Mouse (Mus musculus): ENCODE measurements at regions not wholly inside any gene's neighbourhood (a gene's known extent, or its start where the extent isn't known, plus 50 kb on each side); places are given as distances from the start of the nearest gene placed in this dataset.

- Histone ChIP-seq H3K9me3 (replicated peaks) (no peaks in the 10 kb centered on the region), H3K4me2 (no peak overlapping the region), H3K4me1 (no peaks in the 10 kb centered on the region), H3K27me3 (replicated peaks) (no peaks in the 10 kb centered on the region), H3K4me3 (no peak overlapping the region), H3K27ac (no peak overlapping the region), H3K9ac (no peak overlapping the region), H3K36me3 (no peaks in the 10 kb centered on the region)
- 49% methylated on average over 2 of the region's 2 CpGs for WGBS (ENCODE audit: insufficient replicate concordance)
- ATAC-seq = no peak
Observed at GRCm38 (mm10) chr13:34408669-34409055, 63.7 kb upstream of the Slc22a23 start.

DNA sequence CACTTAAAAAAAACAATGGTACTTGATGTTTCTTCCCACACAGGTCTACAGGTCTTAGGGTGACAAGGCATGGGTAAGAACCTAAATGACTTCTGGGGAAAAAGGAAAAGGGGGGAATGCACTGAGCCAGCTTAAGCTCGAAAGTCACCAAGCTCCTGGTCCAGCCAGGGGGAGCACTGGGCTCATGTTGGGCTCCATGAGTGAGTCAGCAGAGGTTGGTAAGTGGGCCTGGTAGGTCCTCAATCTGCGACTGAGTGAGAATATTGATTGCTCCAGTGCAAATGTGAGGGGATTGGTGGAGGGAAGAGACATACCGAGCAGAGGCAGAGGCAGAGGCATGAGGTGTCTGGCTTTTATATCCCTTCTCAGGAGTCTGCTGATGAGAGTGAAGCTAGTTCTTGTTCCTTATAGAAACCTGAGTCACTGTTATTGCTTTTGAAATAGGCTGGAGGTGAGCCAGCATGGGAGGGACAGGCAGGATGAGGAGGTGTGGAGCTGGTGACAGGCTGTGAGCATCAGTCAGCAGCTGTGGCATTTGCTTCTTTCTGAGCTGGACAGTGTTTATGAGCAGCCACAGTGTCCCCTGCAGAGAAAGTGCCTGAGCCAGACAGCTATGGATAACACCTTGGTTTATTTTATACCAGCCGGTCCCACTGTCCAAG, 63.2 kb upstream of the Slc22a23 start:
- Histone ChIP-seq H3K4me1 (no peaks in the 10 kb centered on the region), H3K36me3 (no peaks in the 10 kb centered on the region), H3K9ac (no peak overlapping the region), H3K9me3 (replicated peaks) (no peaks in the 10 kb centered on the region), H3K4me2 (no peak overlapping the region), H3K4me3 (no peak overlapping the region), H3K27me3 (replicated peaks) (no peaks in the 10 kb centered on the region), H3K27ac (no peak overlapping the region)
- ATAC-seq = peak; percentile 55
- WGBS (ENCODE audit: insufficient replicate concordance) = 57% methylated on average over 4 of the region's 4 CpGs

- H3K9ac ChIP-seq = no peak overlapping the region
Observed at GRCm38 (mm10) chr13:34406291-34406690, 61.3 kb upstream of the Slc22a23 start.

GRCm38 (mm10) chr13:34402631-34403030, 57.6 kb upstream of the Slc22a23 start:
- ATAC-seq = no peak
- H3K36me3 ChIP-seq = no peaks in the 10 kb centered on the region
- no peak overlapping the region for H3K9ac ChIP-seq
- H3K27ac ChIP-seq = no peak overlapping the region
- no peak overlapping the region for H3K4me3 ChIP-seq
- 75% methylated on average over 1 of the region's 1 CpGs for WGBS (ENCODE audit: insufficient replicate concordance)
- no peaks in the 10 kb centered on the region for H3K27me3 ChIP-seq (replicated peaks)
- H3K4me1 ChIP-seq = peaks cover 22% of the 10 kb centered on the region
- no peaks in the 10 kb centered on the region for H3K9me3 ChIP-seq (replicated peaks)
- no peak overlapping the region for H3K4me2 ChIP-seq

More at GRCm38 (mm10) chr13:34406291-34406690, 61.3 kb upstream of the Slc22a23 start:
- Histone ChIP-seq H3K4me3 (no peak overlapping the region), H3K9me3 (replicated peaks) (no peaks in the 10 kb centered on the region), H3K27me3 (replicated peaks) (no peaks in the 10 kb centered on the region), H3K4me2 (no peak overlapping the region), H3K4me1 (no peaks in the 10 kb centered on the region), H3K27ac (no peak overlapping the region), H3K36me3 (no peaks in the 10 kb centered on the region)
- ATAC-seq = no peak

DNA sequence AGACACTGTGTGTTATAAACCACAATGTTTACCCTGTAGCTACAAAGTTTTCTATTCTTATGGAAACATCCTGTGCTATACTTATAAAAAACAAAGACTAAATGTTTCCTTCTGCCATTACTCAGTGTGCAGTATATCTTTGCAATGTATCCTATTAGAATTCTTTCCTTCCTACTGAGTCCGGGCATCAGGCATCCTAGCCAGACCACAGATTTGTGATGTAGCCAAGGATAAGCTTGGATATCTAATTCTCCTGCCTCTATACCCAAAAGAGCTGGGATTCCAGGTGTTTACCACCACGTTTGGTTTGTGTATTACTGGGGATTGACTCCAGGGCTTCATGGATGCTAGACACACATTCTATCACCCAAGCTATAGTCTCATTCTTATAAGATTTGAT, 56.0 kb upstream of the Slc22a23 start:
- no peak for ATAC-seq
- Histone ChIP-seq H3K4me2 (no peak overlapping the region), H3K27ac (no peak overlapping the region), H3K9me3 (replicated peaks) (no peaks in the 10 kb centered on the region), H3K36me3 (no peaks in the 10 kb centered on the region), H3K27me3 (replicated peaks) (no peaks in the 10 kb centered on the region; the same call in 1 of the 2 replicates), H3K9ac (no peak overlapping the region), H3K4me1 (peaks cover 22% of the 10 kb centered on the region), H3K4me3 (no peak overlapping the region)
- WGBS (ENCODE audit: insufficient replicate concordance) = 59% methylated on average over 2 of the region's 2 CpGs

GRCm38 (mm10) chr13:34398847-34399246, 53.9 kb upstream of the Slc22a23 start:
- Histone ChIP-seq H3K4me3 (no peak overlapping the region), H3K4me2 (peak overlapping the region; percentile 58), H3K9ac (peak overlapping the region; percentile 35; the same call in 1 of the 2 replicates), H3K36me3 (no peaks in the 10 kb centered on the region), H3K9me3 (replicated peaks) (no peaks in the 10 kb centered on the region), H3K4me1 (peaks cover 22% of the 10 kb centered on the region), H3K27ac (peak overlapping the region; percentile 57; the same call in 1 of the 2 replicates), H3K27me3 (replicated peaks) (no peaks in the 10 kb centered on the region; the same call in 1 of the 2 replicates)
- peak; percentile 86 for ATAC-seq
- WGBS (ENCODE audit: insufficient replicate concordance) = 24% methylated on average over 3 of the region's 3 CpGs

GRCm38 (mm10) chr13:34398061-34398787, 53.2 kb upstream of the Slc22a23 start:
- Histone ChIP-seq H3K4me2 (peak overlapping the region; percentile 58), H3K9ac (peak overlapping the region; percentile 35; the same call in 1 of the 2 replicates), H3K4me1 (peaks cover 22% of the 10 kb centered on the region), H3K36me3 (no peaks in the 10 kb centered on the region), H3K4me3 (peak overlapping the region; percentile 23; the same call in 1 of the 2 replicates), H3K27ac (peak overlapping the region; percentile 57), H3K9me3 (replicated peaks) (no peaks in the 10 kb centered on the region), H3K27me3 (replicated peaks) (no peaks in the 10 kb centered on the region; the same call in 1 of the 2 replicates)
- peak; percentile 59; the same call in 1 of the 2 replicates for ATAC-seq
- WGBS (ENCODE audit: insufficient replicate concordance) = 19% methylated on average over 10 of the region's 10 CpGs

DNA sequence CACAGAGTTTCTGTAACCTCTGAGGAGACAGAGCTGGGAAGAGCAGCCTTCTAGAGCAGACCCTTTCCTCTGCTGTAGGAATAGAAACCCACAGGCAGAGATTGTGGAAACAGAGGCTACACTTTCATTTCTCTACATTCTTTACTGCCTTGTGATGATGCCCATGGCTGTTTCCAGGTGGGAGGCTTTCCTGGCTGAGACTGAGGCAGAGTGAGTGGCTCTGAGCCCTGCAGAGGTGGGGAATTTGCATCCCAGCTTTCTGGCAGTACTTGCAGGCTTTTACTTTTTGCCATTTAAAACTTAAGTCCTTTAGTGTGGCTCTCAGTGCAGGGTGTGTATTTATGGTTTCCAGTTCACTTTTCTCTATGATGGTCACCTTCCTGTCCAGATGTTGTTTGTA, 50.5 kb upstream of the Slc22a23 start:
- H3K9me3 ChIP-seq (replicated peaks) = no peaks in the 10 kb centered on the region
- no peak overlapping the region for H3K4me2 ChIP-seq
- H3K36me3 ChIP-seq = no peaks in the 10 kb centered on the region
- peaks cover 22% of the 10 kb centered on the region for H3K4me1 ChIP-seq
- no peak overlapping the region for H3K4me3 ChIP-seq
- H3K27ac ChIP-seq = no peak overlapping the region
- no peak for ATAC-seq
- no peaks in the 10 kb centered on the region; the same call in 1 of the 2 replicates for H3K27me3 ChIP-seq (replicated peaks)
- no peak overlapping the region for H3K9ac ChIP-seq

DNA sequence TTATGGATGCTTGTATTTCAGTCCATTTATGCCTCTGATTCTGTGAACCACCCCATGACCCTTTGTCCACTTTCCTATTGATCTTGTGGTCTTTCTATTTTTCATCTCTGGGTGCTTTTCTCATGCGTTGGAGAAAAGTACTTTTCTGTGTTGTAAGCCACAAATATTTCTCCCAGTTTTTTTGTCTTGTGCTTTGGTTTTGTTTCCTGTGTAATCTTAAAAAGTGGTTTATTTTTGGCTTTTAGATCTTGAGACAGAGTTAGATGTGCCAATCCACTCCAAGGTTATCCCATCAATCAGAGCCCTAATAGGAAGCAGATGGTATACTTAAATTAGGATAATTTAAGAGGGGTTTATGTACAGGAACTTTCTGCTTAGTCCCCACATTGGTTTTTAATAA, 50.0 kb upstream of the Slc22a23 start:
- H3K4me2 ChIP-seq = no peak overlapping the region
- H3K9me3 ChIP-seq (replicated peaks) = no peaks in the 10 kb centered on the region
- no peak overlapping the region for H3K27ac ChIP-seq
- WGBS (ENCODE audit: insufficient replicate concordance) = 66% methylated on average over 1 of the region's 1 CpGs
- H3K27me3 ChIP-seq (replicated peaks) = no peaks in the 10 kb centered on the region; the same call in 1 of the 2 replicates
- H3K36me3 ChIP-seq = no peaks in the 10 kb centered on the region
- peaks cover 22% of the 10 kb centered on the region for H3K4me1 ChIP-seq
- ATAC-seq = no peak
- no peak overlapping the region for H3K4me3 ChIP-seq
- no peak overlapping the region for H3K9ac ChIP-seq

All from liver, embryonic 12.5 days (tissue).